Mouse (Mus musculus) cerebellum, adult 11-12 months (tissue): Measurements from ENCODE around the gene Pcnx4.

Experiments
- DNase-seq: peaks from one replicate; pipeline ENCODE4 v3.0.0; 2022

Pcnx4 gene

GRCm38 (mm10) chr12:72536021-72536597 lies at the start of gene Pcnx4:
TSS of gene Pcnx4 (plus strand) at chr12:72536383.
- peak; percentile 95 for DNase-seq

- no peak for DNase-seq
Measured at GRCm38 (mm10) chr12:72487498-72487897, 48.7 kb upstream of the Pcnx4 start.

- DNase-seq, result no peak
Measured at GRCm38 (mm10) chr12:72489995-72490394, 46.2 kb upstream of the Pcnx4 start.

- DNase-seq, result no peak
Measured at GRCm38 (mm10) chr12:72491063-72491719, 45.0 kb upstream of the Pcnx4 start.

GRCm38 (mm10) chr12:72496866-72497600 lies 39.1 kb upstream of the Pcnx4 start:
- no peak for DNase-seq

GRCm38 (mm10) chr12:72509606-72510005 lies 26.6 kb upstream of the Pcnx4 start:
- no peak for DNase-seq

GRCm38 (mm10) chr12:72515446-72515845 lies 20.7 kb upstream of the Pcnx4 start:
- no peak for DNase-seq

GRCm38 (mm10) chr12:72518114-72518728 lies 18.0 kb upstream of the Pcnx4 start:
- no peak for DNase-seq

GRCm38 (mm10) chr12:72519352-72519751 lies 16.8 kb upstream of the Pcnx4 start:
- no peak for DNase-seq

- DNase-seq, result no peak
Measured at GRCm38 (mm10) chr12:72519855-72520254, 16.3 kb upstream of the Pcnx4 start.

GRCm38 (mm10) chr12:72520645-72521044 lies 15.5 kb upstream of the Pcnx4 start:
- peak; percentile 23 for DNase-seq

- DNase-seq, result no peak
Measured at GRCm38 (mm10) chr12:72525588-72525987, 10.6 kb upstream of the Pcnx4 start.

GRCm38 (mm10) chr12:72532303-72532702 lies 3.9 kb upstream of the Pcnx4 start:
- no peak for DNase-seq

- DNase-seq, result no peak
Measured at GRCm38 (mm10) chr12:72533986-72534385, 2.2 kb upstream of the Pcnx4 start.

- DNase-seq, result no peak
Measured at GRCm38 (mm10) chr12:72535599-72535998, 584 bp upstream of the Pcnx4 start.

- no peak for DNase-seq
Measured at GRCm38 (mm10) chr12:72538571-72538970, 2.4 kb downstream of the Pcnx4 start.

- DNase-seq, result no peak
Measured at GRCm38 (mm10) chr12:72554347-72554746, 18.2 kb downstream of the Pcnx4 start.

- DNase-seq, result no peak
Measured at GRCm38 (mm10) chr12:72564281-72564795, 28.2 kb downstream of the Pcnx4 start.

- no peak for DNase-seq
Measured at GRCm38 (mm10) chr12:72582021-72582420, 45.8 kb downstream of the Pcnx4 start.

GRCm38 (mm10) chr12:72583099-72583498 lies 46.9 kb downstream of the Pcnx4 start:
- no peak for DNase-seq

- DNase-seq, result no peak
Measured at GRCm38 (mm10) chr12:72585339-72585738, 49.2 kb downstream of the Pcnx4 start.

- DNase-seq, result no peak
Measured at GRCm38 (mm10) chr12:72592991-72593390, 56.8 kb downstream of the Pcnx4 start.

- DNase-seq, result no peak
Measured at GRCm38 (mm10) chr12:72594001-72594400, 57.8 kb downstream of the Pcnx4 start.
